Mouse (Mus musculus) c-Kit-negative CD71-positive TER-119-positive erythroid progenitor cells, embryonic 14.5 days (primary cell): ENCODE results near the gene Ckap4.
A peak's percentile ranks its signal among the peaks of the same experiment; 100 is the strongest.
"Not testable (repeated sequence)": the region's sequence is repeated elsewhere in the genome, so short reads cannot be mapped to it uniquely, and the experiment has no call there.

Experiments
- DNase-seq: peaks from one replicate; pipeline ENCODE4 v3.0.0-alpha.2; 2013; ENCODE audit warnings: low read depth, low spot score

Ckap4 gene

DNA sequence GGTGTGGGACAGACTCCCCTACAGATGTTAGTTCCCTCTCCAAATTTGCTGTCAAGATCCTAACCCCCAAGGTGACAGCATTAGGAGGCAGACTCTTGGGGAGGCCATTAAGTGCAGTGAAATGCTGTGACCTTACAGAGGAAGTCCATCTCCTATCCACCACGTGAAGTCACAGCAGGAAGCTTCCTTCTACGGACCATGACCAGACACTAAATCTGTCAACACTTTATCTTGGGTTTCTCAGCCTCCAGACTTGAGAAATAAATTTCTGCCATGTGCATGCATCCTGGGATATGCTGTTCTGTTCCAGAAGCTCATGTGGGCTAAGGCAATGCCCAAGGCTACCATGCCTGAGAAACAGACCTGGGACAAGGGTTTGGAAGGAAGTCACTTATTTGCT lies 35.0 kb downstream of the Ckap4 start:
- no peak for DNase-seq

DNA sequence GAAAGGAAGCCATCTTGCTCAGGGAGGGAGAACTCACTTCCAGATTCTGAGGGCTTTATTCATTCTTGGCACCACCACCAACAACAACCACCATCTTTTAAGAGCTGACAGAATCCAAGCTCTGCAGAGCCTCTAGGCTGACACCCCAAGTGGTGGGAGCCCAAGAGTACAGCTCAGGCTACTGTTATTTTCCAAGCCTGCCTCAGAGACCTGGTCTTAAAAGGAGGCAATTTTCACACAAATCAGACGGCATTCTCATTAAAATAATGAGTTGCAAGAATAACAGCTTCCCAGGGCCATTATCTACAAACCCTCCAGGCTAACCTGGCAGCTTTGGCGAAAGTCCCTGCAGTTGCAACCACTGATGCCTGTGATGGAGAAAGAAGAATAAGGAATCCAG lies 37.1 kb downstream of the Ckap4 start:
- DNase-seq, result no peak

DNA sequence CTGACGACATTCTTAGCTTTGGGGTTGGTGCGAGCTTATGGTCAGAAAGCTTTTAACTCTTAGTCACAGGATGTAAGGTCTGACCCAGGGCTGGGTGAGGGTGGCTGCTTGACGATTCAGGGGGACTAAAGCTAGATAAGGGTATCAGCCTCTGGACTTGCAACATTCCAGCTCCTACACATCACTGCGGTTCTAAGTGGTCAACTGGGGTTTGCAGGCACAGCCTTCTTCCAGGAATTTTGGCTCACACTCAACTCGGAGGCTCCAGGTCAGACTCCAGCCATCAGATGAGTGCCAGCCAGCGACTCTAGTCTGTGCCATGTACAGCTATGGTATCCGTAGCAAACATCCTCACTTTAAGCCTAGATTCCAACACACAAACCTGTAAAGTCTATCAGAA lies 39.4 kb downstream of the Ckap4 start:
- DNase-seq, result no peak

DNA sequence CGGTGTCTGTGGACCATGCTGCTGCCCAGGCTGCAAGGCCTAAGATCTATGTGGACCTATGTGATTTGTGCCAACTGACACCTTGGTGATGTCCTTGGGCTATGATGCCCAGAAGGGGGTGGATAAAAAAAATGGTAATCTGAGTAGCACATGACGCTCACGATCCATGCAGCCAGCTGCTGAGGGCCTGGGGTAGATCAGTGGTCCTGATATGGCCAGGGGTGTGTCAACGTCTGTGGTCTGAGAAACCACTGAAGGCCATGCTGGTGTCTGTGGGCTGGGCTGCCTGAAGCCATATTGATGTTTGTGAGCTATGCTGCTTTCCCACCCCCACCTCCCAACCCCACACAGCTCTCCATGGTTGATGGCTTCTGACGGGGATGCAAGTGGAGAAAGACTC lies 43.7 kb downstream of the Ckap4 start:
- DNase-seq, result no peak

DNA sequence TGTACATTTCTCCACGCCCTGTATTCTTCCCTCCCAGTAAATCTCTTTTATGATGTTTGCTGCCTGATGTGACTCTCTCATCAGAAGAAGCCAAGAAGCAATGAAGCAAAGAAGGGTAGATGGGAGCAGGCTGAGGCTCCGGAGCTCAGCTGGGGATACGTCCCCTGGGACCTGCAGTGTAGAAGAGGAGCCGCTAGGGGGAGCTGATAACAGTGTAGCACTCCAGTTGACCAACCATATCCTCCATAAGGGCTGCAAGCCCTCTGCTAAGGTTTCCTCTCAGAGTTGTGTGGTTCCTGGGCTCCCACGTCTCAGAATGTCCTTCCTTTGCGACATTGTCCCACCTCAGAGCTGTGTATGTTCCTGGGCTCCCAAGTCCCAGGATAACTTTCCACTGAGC lies 45.5 kb downstream of the Ckap4 start:
- peak; percentile 42 for DNase-seq

DNA sequence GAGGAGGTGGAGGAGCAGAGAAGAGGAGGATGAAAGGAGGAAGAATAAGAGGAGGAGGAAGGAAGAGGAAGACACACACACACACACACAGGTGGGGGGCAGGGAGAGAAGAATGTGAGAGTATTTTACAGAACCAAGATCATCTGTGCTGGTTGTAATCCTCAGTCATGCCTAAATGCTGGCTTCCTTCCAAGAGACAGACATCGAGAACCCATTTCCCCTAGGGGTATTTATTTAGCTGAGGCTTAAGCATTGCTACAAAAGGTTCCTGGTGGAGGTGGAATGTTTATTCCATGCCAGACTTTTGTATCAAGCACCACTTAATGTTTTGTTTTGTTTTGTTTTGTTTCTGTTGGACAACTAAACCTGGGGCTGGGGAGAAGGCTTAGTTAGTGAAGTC lies 49.2 kb downstream of the Ckap4 start:
- no peak for DNase-seq

DNA sequence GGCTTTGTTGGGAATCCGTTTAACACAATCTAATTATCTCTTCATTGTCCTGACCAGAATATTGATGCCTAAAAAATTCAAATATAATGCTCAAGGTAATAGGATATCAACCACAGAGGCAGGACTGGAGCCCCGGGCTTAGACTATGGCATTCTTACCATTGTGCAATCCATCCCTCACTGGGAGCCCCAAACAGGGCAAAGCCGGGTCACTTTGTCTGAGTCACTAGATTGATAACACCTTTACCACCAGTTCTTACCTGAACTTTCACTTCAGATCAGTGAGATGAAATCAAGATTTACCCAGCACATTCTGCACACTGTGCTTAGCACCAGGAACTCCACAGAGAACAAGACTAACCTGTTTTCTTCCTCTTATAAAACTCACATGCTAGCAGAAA lies 50.3 kb downstream of the Ckap4 start:
- DNase-seq, result no peak

DNA sequence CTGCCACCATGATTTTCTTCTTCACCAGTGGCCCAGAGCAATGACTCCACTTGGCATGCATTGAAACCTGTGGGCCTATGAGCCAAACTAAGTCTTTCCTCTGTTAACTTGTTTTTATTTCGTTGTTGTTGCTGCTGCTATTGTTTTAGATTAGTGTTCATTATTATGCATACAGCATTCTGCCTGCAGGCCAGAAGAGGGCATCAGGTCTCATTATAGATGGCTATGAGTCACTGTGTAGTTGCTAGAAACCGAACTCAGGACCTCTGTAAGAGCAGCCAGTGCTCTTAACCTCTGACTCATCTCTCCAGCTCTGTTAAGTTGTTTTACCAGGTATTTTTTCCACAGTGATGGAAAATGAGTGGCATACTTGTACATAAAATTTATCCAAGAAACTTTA lies 50.8 kb downstream of the Ckap4 start:
- no peak for DNase-seq

DNA sequence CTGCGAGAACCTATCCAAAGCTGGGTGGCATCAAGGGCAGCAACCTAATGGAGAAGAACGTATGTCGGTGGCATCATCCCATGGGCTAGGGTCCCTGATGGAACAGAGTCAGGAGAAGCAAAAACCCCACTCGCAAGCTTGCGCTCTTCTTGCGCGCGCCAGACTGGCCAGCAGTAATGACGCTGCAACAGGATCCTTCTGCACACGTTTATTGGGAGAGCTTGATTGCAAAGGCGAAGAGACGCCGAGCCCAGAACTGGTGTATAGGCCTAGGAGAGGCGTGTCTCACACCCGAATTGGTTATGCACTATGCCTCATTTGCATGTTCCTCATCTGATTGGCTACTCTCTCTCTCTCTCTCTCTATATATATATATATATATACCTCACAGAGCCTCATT lies 51.4 kb downstream of the Ckap4 start:
- not testable (repeated sequence) for DNase-seq

DNA sequence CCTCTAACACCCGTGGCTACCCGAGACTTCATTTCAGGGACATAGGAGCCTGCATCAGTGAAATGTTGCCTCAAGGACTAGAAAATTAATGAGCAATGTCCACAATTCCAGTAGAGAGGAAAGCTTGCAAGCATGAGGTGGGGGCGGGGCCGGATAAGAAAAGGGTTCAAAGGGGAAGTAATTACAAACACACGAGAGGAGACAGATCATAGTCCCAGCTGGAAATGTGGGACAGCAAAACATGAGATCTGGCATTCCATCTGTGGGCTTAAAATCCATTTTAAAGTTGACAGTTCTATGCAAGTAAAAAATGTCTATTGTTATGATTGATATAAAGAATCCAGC lies 52.6 kb downstream of the Ckap4 start:
- DNase-seq, result no peak

DNA sequence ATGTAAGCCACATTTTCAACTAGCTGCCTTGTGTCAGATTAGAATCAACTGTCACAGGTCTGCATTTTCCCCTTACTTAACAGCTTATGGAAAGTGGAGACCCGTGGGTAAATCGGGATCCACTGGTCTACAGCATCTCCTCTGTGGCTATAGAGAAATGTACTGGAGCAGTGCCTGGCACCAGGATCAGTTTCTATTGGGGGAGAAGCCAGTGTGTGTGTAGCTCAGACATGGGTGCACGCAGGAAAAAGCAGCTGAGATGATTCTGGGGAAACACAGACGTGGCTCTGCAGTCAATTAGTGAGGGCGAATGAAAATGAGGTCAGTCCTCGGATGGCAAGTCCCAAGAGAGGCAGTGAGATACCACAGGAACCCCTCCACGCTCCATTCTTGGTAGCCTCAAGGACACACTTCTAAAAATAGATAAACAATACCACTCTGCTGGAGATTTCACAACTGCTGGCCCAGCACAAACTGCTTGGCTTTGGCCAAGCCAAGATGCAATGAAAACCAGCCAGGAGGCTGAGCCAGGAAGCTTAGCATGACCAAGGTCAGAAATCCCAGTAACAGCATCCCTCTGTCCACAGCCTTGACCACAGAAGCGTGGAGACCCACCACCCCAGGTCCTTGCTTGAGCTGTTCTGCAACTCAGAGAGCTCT lies 53.1 kb downstream of the Ckap4 start:
- DNase-seq, result no peak

DNA sequence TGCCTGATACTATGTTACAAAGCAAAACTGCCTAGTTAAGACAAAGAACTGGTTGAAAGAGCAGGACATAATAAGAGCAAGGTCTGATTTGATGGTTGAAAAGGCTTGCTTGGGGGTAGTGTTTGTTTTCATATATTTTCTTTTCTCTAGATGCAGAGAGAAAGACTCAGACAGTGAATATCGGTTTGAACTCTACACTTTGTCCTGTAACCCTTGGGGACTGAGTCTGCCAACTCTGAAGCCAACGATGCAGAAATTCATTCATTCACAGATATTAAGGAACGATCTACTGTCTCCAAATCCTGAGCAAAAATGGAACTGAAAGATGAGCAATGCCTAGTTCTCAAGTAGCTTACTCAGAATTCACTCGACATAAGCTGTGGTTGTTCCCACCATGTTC lies 53.7 kb downstream of the Ckap4 start:
- no peak for DNase-seq

DNA sequence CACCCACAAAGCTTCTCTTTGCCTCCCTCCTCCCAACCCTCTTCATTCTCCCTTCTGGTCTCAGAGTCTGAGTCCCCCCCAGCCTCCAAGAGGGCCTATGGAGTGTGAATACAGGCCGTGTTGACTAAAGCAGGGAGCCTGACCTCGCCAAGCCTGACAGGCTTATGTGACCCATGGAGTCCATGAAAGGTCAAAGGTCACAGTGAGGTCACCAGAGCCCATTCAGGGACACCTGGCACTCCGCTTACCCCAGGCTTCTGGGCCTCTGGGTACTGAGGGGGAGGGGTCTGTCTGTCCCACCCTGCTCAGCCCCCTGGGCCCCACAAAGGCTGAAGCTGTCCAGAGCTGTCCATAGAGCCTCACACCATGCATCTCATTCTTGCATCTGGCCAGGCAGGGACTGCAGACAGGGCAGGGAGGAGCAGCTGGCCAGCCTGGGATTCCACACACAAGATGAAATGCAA lies 56.2 kb downstream of the Ckap4 start:
- DNase-seq, result no peak

DNA sequence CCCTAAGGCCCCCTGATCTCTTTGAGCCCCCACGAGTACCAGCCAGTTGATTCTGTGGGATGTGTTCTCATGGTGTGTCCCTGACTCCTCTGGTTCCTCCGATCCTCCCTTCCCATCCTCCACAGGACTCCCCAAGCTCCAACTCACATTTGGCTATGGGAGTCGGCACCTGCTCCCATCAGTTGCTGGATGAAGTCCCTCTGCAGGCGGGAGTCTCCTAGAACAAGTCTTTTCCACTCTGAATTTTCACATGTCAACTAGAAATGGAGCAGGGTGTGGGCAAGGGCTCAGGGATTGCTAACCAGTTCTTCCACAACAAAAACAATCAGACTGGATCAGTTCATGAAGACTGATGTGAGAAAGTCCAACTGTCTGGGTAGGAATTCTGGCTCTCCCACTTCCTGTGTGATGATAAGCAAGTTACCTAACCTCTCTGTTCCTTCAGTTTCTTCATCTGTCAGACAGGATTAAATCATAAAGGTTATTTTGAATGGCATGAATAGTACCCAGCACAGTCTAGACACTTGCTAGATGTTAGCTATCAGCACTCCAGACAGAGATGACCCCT lies 56.7 kb downstream of the Ckap4 start:
- no peak for DNase-seq
